ENCODE assay signal across 8 mouse cellular contexts in the genomic region with DNA sequence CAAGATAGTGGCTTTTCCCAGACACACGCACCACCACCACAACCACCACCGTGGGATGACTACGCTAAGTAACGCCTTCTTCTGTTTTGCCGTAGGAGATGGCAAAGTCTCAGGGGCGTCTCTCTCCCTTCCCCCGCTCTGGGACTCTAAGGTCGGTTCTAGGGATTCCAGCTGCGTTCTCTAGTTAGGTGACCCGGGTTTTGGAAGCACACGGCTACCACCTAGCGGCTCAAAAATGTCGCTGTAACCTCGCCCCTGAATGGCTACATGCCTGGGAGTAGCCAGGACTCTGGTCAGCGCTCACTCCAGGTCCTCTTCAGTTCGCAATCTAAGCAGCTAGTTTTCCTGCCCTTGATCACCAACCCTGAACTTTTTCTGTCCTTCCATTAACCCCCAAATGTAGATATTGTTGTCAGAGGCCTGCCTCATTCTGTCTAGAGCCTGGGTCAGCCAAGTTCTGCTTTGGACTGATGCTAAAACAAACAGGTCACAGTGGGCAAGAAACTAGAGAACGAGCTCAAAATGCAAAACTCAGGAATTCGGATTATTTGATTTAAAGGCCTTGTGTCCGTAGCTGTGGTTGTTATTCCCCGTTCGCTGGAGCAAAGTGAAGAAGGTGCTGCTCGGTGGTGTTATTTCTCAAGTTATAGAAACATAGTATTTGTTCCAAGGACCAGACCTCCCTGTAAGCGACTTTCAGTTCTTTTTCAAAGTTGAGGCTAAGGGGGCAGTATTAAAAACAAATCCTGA. TPM values are rescaled to one million over a fixed set of nuclear protein-coding genes. Genes with fewer than 3 reads are reported as not detected.
A peak's percentile ranks its signal among the peaks of the same experiment; 100 is the strongest.
DNase-seq lines count a peak whose midpoint lies in the region; ATAC-seq and TF ChIP-seq lines count a peak whose summit lies in the region.

No protein-coding gene starts in this region.

- 10% methylated on average over 23 of the region's 23 CpGs for WGBS in forebrain, embryonic 13.5 days
- WGBS in liver, embryonic 16.5 days (ENCODE audit: insufficient replicate concordance), result 4% methylated on average over 23 of the region's 23 CpGs
- 7% methylated on average over 23 of the region's 23 CpGs for WGBS in neural tube, embryonic 15.5 days

- H3K27me3 ChIP-seq in G1E (ENCODE audit: insufficient read depth, low read length), result peaks cover 47% of the 10 kb centered on the region
- peaks cover 25% of the 10 kb centered on the region for H3K27me3 ChIP-seq in forebrain, embryonic 13.5 days
- peaks cover 54% of the 10 kb centered on the region for H3K27me3 ChIP-seq in liver, embryonic 16.5 days (ENCODE audit: control insufficient read depth, insufficient read depth, low read depth, low read length)
- H3K27me3 ChIP-seq in neural tube, embryonic 15.5 days (replicated peaks), result 0 out of 2 replicates have a peak, but pooled peaks cover 3% of the 10 kb centered on the region

- peaks cover 41% of the 10 kb centered on the region for H3K36me3 ChIP-seq in G1E (replicated peaks)
- peaks cover 35% of the 10 kb centered on the region for H3K36me3 ChIP-seq in forebrain, embryonic 13.5 days (ENCODE audit: poor library complexity, severe bottlenecking)
- H3K36me3 ChIP-seq in liver, embryonic 16.5 days (ENCODE audit: control insufficient read depth, insufficient read depth), result peaks cover 26% of the 10 kb centered on the region
- peaks cover 30% of the 10 kb centered on the region for H3K36me3 ChIP-seq in neural tube, embryonic 15.5 days

- intact Hi-C loops in heart, postnatal 10 days (cut with DNase I), result loop anchor here (1.0 to 5.0 kb wide), 7 partner anchors 50 to 524 kb away; a partner anchor contains a TSS

- H3K27ac ChIP-seq in forebrain, embryonic 13.5 days, result peak overlapping the region; percentile 32; the same call in 1 of the 2 replicates
- H3K27ac ChIP-seq in liver, embryonic 16.5 days (ENCODE audit: low read length), result no peak overlapping the region
- H3K27ac ChIP-seq in neural tube, embryonic 15.5 days (replicated peaks), result peak overlapping the region; percentile 84

- peak; percentile 71 for DNase-seq in G1E (ENCODE audit: low spot score)
- DNase-seq in c-Kit-positive CD71-positive TER-119-positive erythroid progenitor cells, embryonic 14.5 days (ENCODE audit: low spot score), result peak; percentile 48
- DNase-seq in heart, postnatal 10 days, result peak; percentile 88 to 89
- peak; percentile 76 to 85 for DNase-seq in kidney, postnatal 36 days
- peak; percentile 33 to 39 for DNase-seq in thymus, adult 18-20 months

- no peak overlapping the region for H3K9ac ChIP-seq in forebrain, embryonic 13.5 days
- no peak overlapping the region for H3K9ac ChIP-seq in liver, embryonic 16.5 days (ENCODE audit: low read depth, low read length)
- H3K9ac ChIP-seq in neural tube, embryonic 15.5 days (replicated peaks), result peak overlapping the region; percentile 71; the same call in 1 of the 2 replicates

- 0 out of 2 replicates have a peak, but pooled peaks have one; percentile 22 for TF ChIP-seq CTCF in G1E (IDR thresholded peaks at IDR 0.05; ENCODE audit: low read depth, low read length)

- peak overlapping the region; percentile 74 for H3K4me2 ChIP-seq in forebrain, embryonic 13.5 days
- peak overlapping the region; percentile 61 for H3K4me2 ChIP-seq in liver, embryonic 16.5 days (ENCODE audit: low read depth, low read length)
- H3K4me2 ChIP-seq in neural tube, embryonic 15.5 days, result peak overlapping the region; percentile 83

- H3K4me3 ChIP-seq in G1E (ENCODE audit: low read depth, low read length), result peak overlapping the region; percentile 61; the same call in 1 of the 2 replicates
- H3K4me3 ChIP-seq in forebrain, embryonic 13.5 days, result peak overlapping the region; percentile 50
- H3K4me3 ChIP-seq in liver, embryonic 16.5 days (ENCODE audit: low read depth, low read length), result peak overlapping the region; percentile 40
- H3K4me3 ChIP-seq in neural tube, embryonic 15.5 days (replicated peaks), result peak overlapping the region; percentile 68

- H3K9me3 ChIP-seq in G1E (replicated peaks), result peaks cover 11% of the 10 kb centered on the region
- no peaks in the 10 kb centered on the region for H3K9me3 ChIP-seq in forebrain, embryonic 13.5 days (replicated peaks)
- H3K9me3 ChIP-seq in liver, embryonic 16.5 days (replicated peaks; ENCODE audit: control insufficient read depth, low read length), result no peaks in the 10 kb centered on the region
- H3K9me3 ChIP-seq in neural tube, embryonic 15.5 days (replicated peaks), result no peaks in the 10 kb centered on the region

- ATAC-seq in G1E (ENCODE audit: extremely low read depth, insufficient number of reproducible peaks, low FRiP score, poor library complexity, severe bottlenecking), result peak; percentile 63
- peak; percentile 48 for ATAC-seq in forebrain, embryonic 13.5 days
- ATAC-seq in liver, embryonic 16.5 days (ENCODE audit: low read depth), result peak; percentile 63
- peak; percentile 76 for ATAC-seq in neural tube, embryonic 15.5 days (ENCODE audit: low FRiP score)

- H3K4me1 ChIP-seq in G1E (ENCODE audit: insufficient read depth, low read depth, low read length), result peaks cover 35% of the 10 kb centered on the region
- peaks cover 38% of the 10 kb centered on the region for H3K4me1 ChIP-seq in forebrain, embryonic 13.5 days
- H3K4me1 ChIP-seq in liver, embryonic 16.5 days (ENCODE audit: control insufficient read depth, low read depth, low read length), result peaks cover 12% of the 10 kb centered on the region
- peaks cover 44% of the 10 kb centered on the region for H3K4me1 ChIP-seq in neural tube, embryonic 15.5 days

RNA-seq across cellular contexts. Expression of a gene that starts 1.3 kb away (rescaled TPM):
- total RNA-seq in G1E (2014; fragmentation: Nextera tagmentation), result not detected in 2 replicates
- total RNA-seq in G1E (2017), result not detected in 2 replicates
- not detected in 2 replicates for polyA plus RNA-seq in G1E (2012)
- polyA plus RNA-seq in forebrain, embryonic 13.5 days (2015; fragmentation: Nextera tagmentation; extraction: Ambion mirVana), result 1.6 and 2.9 TPM in 2 replicates
- total RNA-seq in heart, postnatal 10 days (2021), result 1 to 10 TPM; 6.1 to 7.3 TPM
- 0.15 TPM in 2 replicates for polyA plus RNA-seq in liver, embryonic 16.5 days (2015; fragmentation: Nextera tagmentation; extraction: Ambion mirVana)
- 9.2 and 9.7 TPM in 2 replicates for polyA plus RNA-seq in neural tube, embryonic 15.5 days (2015; fragmentation: Nextera tagmentation; extraction: Ambion mirVana)

RNA-seq across cellular contexts. Expression of a gene that starts 14.5 kb away (rescaled TPM):
- total RNA-seq in G1E (2014; fragmentation: Nextera tagmentation) (3,846 and 4,095 TPM in 2 replicates), G1E (2017) (2,315 and 2,862 TPM in 2 replicates)
- polyA plus RNA-seq in G1E (2012), result 327 and 458 TPM in 2 replicates
- 786 and 829 TPM in 2 replicates for polyA plus RNA-seq in forebrain, embryonic 13.5 days (2015; fragmentation: Nextera tagmentation; extraction: Ambion mirVana)
- total RNA-seq in heart, postnatal 10 days (2021), result 100 to 1,000 TPM; 202 to 225 TPM
- polyA plus RNA-seq in liver, embryonic 16.5 days (2015; fragmentation: Nextera tagmentation; extraction: Ambion mirVana), result 289 and 351 TPM in 2 replicates
- 369 and 576 TPM in 2 replicates for polyA plus RNA-seq in neural tube, embryonic 15.5 days (2015; fragmentation: Nextera tagmentation; extraction: Ambion mirVana)

RNA-seq across cellular contexts. Expression of a gene that starts 54.9 kb away (rescaled TPM):
- total RNA-seq in G1E (2014; fragmentation: Nextera tagmentation) (not detected in 2 replicates), G1E (2017) (not detected in 2 replicates)
- 0.03 TPM in 1 of 2 replicates, not detected in the other for polyA plus RNA-seq in G1E (2012)
- polyA plus RNA-seq in forebrain, embryonic 13.5 days (2015; fragmentation: Nextera tagmentation; extraction: Ambion mirVana), result 0.15 TPM in 1 of 2 replicates, not detected in the other
- not detected for total RNA-seq in heart, postnatal 10 days (2021)
- polyA plus RNA-seq in liver, embryonic 16.5 days (2015; fragmentation: Nextera tagmentation; extraction: Ambion mirVana), result not detected in 2 replicates
- polyA plus RNA-seq in neural tube, embryonic 15.5 days (2015; fragmentation: Nextera tagmentation; extraction: Ambion mirVana), result 20.3 and 23.2 TPM in 2 replicates

Comparison
In these comparisons a context has a peak if more than half of its experiments do, and no peak if none do; other contexts are left out.
1. DNase-seq: peak in every context shown above with its lines; median percentile 88 in heart, postnatal 10 days; 80 in kidney, postnatal 36 days; 71 in G1E; 48 in c-Kit-positive CD71-positive TER-119-positive erythroid progenitor cells, embryonic 14.5 days; 36 in thymus, adult 18-20 months.
2. RNA of a gene that starts 54.9 kb away (polyA plus RNA-seq): 20.3 to 23.2 TPM in neural tube, embryonic 15.5 days; 0.15 TPM in forebrain, embryonic 13.5 days, 0.03 TPM in G1E and not detected in liver, embryonic 16.5 days; every median in the first group is over 10 times any median in the second.
3. Peak in every context shown above with its lines, with median percentiles within 50 percentile points of each other: ATAC-seq, H3K4me3 ChIP-seq and H3K4me2 ChIP-seq.